Mouse (Mus musculus): ENCODE results near the gene Cnga4.
"Not testable (repeated sequence)": the region's sequence is repeated elsewhere in the genome, so short reads cannot be mapped to it uniquely, and the experiment has no call there.

Gene Cnga4

GRCm38 (mm10) chr7:105404268-105404667 lies at the start of gene Cnga4:
TSS of gene Cnga4 (plus strand) at chr7:105404568.
- no peak for DNase-seq (ENCODE audit: low read depth, low spot score)

GRCm38 (mm10) chr7:105356064-105356463 lies 48.3 kb upstream of the Cnga4 start:
- not testable (repeated sequence) for DNase-seq (ENCODE audit: low read depth, low spot score)

GRCm38 (mm10) chr7:105356487-105356886 lies 47.9 kb upstream of the Cnga4 start:
- DNase-seq (ENCODE audit: low read depth, low spot score) = not testable (repeated sequence)

- DNase-seq (ENCODE audit: low read depth, low spot score) = peak; percentile 17
These were observed 42.7 kb upstream of the Cnga4 start for GRCm38 (mm10) chr7:105361713-105362112.

DNA sequence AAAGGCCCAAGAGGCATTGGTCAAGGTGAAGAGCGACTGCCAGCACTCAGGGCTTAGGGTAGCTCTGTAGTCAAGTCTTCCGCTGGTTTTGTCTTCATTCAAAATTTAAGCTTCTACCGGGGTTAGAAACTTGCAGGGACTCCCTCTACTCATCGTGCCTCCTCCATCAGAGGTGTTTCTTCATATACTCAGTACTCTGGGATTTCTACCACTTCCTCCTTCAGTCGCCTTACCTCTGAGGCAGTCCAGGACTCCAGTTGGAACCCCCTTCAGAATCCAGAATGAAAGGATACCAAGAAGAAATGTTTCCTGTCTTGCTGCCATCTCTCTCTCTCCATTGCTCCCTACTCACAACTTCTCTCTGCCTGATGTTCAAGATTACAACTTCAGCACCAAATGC lies 37.1 kb upstream of the Cnga4 start:
- no peak for DNase-seq (ENCODE audit: low read depth, low spot score)

- no peak for DNase-seq (ENCODE audit: low read depth, low spot score)
These were observed 36.4 kb upstream of the Cnga4 start, which contains the start of gene Olfr692 for GRCm38 (mm10) chr7:105367930-105368329. TSS of gene Olfr692 (plus strand) at chr7:105368230.

DNA sequence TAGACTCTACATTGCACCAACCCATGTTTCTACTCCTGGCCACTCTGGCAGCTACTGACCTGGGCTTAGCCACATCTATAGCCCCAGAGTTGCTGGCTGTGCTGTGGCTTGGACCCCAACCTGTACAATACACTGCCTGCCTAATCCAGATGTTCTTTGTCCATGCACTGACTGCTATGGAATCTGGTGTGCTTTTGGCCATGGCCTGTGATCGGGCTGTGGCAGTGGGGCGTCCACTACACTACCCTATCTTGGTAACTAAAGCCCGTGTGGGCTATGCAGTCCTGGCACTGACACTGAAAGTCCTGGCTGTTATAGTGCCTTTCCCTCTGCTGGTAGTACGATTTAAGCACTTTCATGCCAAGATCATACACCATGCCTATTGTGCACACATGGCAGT lies 35.8 kb upstream of the Cnga4 start:
- DNase-seq (ENCODE audit: low read depth, low spot score) = no peak

- no peak for DNase-seq (ENCODE audit: low read depth, low spot score)
These were observed 31.5 kb upstream of the Cnga4 start for GRCm38 (mm10) chr7:105372912-105373311.

- peak; percentile 27 for DNase-seq (ENCODE audit: low read depth, low spot score)
These were observed 30.9 kb upstream of the Cnga4 start for GRCm38 (mm10) chr7:105373509-105373908.

DNA sequence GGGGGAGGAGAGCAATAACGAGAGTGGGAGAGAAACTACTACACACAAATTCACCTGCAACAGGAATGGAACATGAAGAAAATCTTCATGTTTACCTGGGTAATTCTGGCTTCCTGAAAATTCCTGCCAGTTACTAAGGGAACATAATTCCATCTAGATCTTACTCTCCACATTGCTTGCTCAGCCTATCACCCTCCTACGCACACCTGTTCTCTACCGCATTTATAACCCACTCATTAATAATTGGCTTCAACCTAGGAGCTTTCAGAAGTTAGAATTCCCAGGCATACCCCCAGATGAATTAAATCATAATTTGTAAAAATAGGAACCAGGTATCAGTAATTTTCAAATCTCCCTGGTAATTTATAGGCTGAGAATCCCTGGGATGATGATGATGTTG lies 30.4 kb upstream of the Cnga4 start:
- peak; percentile 64 for DNase-seq (ENCODE audit: low read depth, low spot score)

DNA sequence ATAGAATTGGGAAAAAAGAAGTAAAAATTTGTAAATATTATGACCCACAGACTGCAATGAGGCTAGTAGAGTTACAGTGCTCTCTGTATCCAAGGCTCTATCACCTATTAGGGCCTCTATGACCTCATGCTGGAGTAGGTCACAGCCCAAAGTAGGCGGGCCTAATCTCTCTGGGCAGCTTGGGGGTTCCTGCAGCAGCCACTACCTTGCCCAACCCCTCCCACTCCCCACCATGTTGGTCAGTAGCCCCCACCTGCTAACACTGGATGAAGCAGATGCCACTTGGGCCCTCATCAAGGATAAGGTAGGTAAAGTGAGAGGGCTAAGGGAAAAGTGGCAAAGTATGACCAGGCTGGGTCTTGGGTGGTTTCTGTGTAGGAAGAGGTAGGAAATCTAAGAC lies 29.5 kb upstream of the Cnga4 start, which contains the start of gene Gm5901:
Gene Gm5901, plus strand, starts transcription at position 173 of the 400 bp plus-strand sequence.
- no peak for DNase-seq (ENCODE audit: low read depth, low spot score)

DNA sequence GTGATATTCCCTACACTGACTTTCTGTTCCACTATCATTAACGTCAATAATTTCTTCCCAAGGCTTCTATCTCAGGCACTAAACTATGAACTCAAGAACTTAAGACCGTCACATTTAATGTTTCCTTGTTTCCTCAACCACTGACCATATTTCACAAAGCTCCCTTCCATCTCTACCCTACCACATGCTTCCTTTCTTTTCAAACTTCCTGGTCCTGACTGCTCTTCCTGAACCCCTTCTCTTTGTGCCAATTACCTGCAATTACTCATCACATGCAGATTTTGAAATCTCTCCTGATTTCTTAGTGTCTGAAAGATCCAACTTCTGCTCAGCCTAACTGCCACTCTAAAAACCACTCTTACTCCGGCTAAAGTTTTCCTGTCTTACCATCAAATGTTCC lies 24.0 kb upstream of the Cnga4 start:
- DNase-seq (ENCODE audit: low read depth, low spot score) = no peak

DNA sequence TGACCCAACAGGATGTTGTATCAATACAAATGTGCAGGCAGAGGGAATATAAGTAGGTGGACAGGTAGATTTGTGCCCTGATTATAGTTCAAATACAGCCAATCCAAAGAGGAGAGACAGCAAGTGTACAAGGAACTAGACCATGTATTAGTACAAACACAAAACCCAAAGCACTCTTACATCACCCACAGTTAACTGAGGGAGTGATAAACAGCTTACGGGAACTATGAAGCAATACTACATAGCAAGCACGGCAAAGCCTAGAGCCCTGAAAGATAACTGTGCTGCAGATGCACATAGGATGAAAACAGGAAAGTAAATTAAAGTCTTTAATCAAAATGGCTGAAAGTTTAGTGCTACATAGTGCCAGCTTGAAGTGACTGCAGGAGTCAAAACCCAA lies 16.7 kb upstream of the Cnga4 start:
- no peak for DNase-seq (ENCODE audit: low read depth, low spot score)

GRCm38 (mm10) chr7:105390236-105390635 lies 14.1 kb upstream of the Cnga4 start:
- DNase-seq (ENCODE audit: low read depth, low spot score) = no peak

DNA sequence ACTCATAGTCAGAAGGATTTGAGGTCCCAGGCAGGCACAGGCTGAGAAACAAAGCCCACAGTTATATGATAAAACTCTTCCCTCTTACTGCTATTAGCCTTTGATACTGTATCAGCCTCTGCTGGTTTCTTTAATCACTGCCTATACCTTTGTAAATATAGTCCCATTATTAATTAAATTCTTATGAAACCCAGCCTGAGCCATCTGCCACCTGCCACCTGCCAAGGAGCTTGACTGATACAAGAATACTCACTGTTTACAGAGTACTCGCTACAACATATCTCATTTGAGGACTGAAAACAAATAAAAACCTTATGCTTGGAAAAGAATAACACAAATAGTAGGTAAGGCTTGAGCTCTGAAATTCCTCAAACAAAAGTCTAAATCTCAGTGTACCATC lies 9.8 kb upstream of the Cnga4 start:
- peak; percentile 61 for DNase-seq (ENCODE audit: low read depth, low spot score)

GRCm38 (mm10) chr7:105395131-105395820 lies 9.1 kb upstream of the Cnga4 start:
- DNase-seq (ENCODE audit: low read depth, low spot score) = no peak

- no peak for DNase-seq (ENCODE audit: low read depth, low spot score)
These were observed 8.2 kb upstream of the Cnga4 start for GRCm38 (mm10) chr7:105396126-105396525.

- no peak for DNase-seq (ENCODE audit: low read depth, low spot score)
These were observed 5.1 kb upstream of the Cnga4 start for GRCm38 (mm10) chr7:105399058-105399934.

GRCm38 (mm10) chr7:105399935-105400624 lies 4.3 kb upstream of the Cnga4 start, which contains the start of gene Fam160a2:
TSS of gene Fam160a2 (minus strand) at chr7:105400054.
- peak; percentile 100 for DNase-seq (ENCODE audit: low read depth, low spot score)

- DNase-seq (ENCODE audit: low read depth, low spot score) = no peak
These were observed 2.0 kb downstream of the Cnga4 start for GRCm38 (mm10) chr7:105406322-105406721.

GRCm38 (mm10) chr7:105411874-105412632 lies 7.7 kb downstream of the Cnga4 start:
- peak; percentile 78 for DNase-seq (ENCODE audit: low read depth, low spot score)
